Mouse (Mus musculus) forebrain, embryonic 16.5 days (tissue): ENCODE measurements around the gene Olfr971. TPM values are rescaled to one million over a fixed set of nuclear protein-coding genes. Genes with fewer than 3 reads are reported as not detected.
A peak's percentile ranks its signal among the peaks of the same experiment; 100 is the strongest.
"Not testable (repeated sequence)": the region's sequence is repeated elsewhere in the genome, so short reads cannot be mapped to it uniquely, and the experiment has no call there.

Experiments
- ATAC-seq: fragments of 200-750 bp; cut with Nextera tagmentation; 2 replicates; pipeline ENCODE4 v1.8.0; 2017; ENCODE audit warnings: mild to moderate bottlenecking, moderate library complexity
- H3K27ac ChIP-seq: fragments of 300-500 bp; sonication (generic); 2 replicates; pipeline ENCODE4 v1.5.1; 2014; ENCODE audit warnings: low read length, control low read depth
- H3K27me3 ChIP-seq: fragments of 300-500 bp; sonication (generic); replicated peaks from 2 replicates; pipeline ENCODE4 v1.6.1; 2014; ENCODE audit warnings: low read length; ENCODE audit not compliant: control insufficient read depth, insufficient read depth
- H3K36me3 ChIP-seq: fragments of 300-500 bp; sonication (generic); 2 replicates; pipeline ENCODE4 v1.6.1; 2014; ENCODE audit not compliant: control insufficient read depth, insufficient read depth
- H3K4me1 ChIP-seq: fragments of 300-500 bp; sonication (generic); replicated peaks from 2 replicates; pipeline ENCODE4 v1.6.1; 2014; ENCODE audit warnings: low read length; ENCODE audit not compliant: control insufficient read depth, insufficient read depth
- H3K4me2 ChIP-seq: fragments of 300-500 bp; sonication (generic); 2 replicates; pipeline ENCODE4 v1.6.1; 2014; ENCODE audit warnings: mild to moderate bottlenecking, low read length, control low read depth
- H3K4me3 ChIP-seq: fragments of 300-500 bp; sonication (generic); replicated peaks from 2 replicates; pipeline ENCODE4 v1.5.1; 2014; ENCODE audit warnings: mild to moderate bottlenecking, low read length, control low read depth
- H3K9ac ChIP-seq: fragments of 300-500 bp; sonication (generic); replicated peaks from 2 replicates; pipeline ENCODE4 v1.6.1; 2014; ENCODE audit warnings: low read depth, low read length, control low read depth
- H3K9me3 ChIP-seq: fragments of 300-500 bp; sonication (generic); 2 replicates; pipeline ENCODE4 v1.6.1; 2016; ENCODE audit warnings: low read length; ENCODE audit not compliant: control insufficient read depth
- whole genome bisulfite sequencing: fragments of 180-500 bp; shearing (Covaris S2); extraction: QIAGEN DNeasy Blood & Tissue Kit; methylation state at CpG from one replicate; pipeline ENCODE4 v1.1.7; 2014; 5-methylcytosine and 5-hydroxymethylcytosine counted together
- polyA plus RNA-seq: library from polyadenylated mRNA; unstranded; fragments of >200 nt; fragmentation: Nextera tagmentation; extraction: Ambion mirVana; gene quantifications from 2 replicates; pipeline ENCODE4 v1.2.1, GENCODE M21; 2015

The Olfr971 gene
- polyA plus RNA-seq, result not detected in 2 replicates

DNA sequence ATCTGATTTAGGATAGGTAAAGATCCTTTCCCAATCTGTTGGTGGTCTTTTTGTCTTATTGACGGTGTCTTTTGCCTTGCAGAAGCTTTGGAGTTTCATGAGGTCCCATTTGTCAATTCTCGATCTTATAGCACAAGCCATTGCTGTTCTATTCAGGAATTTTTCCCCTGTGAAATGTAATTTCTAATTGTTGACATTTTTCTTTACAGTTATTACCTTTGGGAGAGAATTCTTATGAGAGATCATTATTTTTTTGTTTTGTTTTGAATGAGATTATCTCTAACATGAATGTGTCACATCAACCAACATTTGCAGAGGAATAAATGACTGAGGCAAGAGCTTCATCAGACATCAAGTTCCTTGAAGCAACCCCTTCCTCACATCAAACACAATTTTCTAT, at the start of gene Olfr971:
Gene Olfr971 (plus strand): TSS at position 301 of the 400 bp plus-strand sequence.
- not testable (repeated sequence) for H3K4me1 ChIP-seq, H3K27ac ChIP-seq, H3K9ac ChIP-seq, H3K36me3 ChIP-seq, H3K4me2 ChIP-seq, H3K9me3 ChIP-seq, ATAC-seq, H3K4me3 ChIP-seq, H3K27me3 ChIP-seq
- 90% methylated on average over 1 of the region's 2 CpGs for WGBS

DNA sequence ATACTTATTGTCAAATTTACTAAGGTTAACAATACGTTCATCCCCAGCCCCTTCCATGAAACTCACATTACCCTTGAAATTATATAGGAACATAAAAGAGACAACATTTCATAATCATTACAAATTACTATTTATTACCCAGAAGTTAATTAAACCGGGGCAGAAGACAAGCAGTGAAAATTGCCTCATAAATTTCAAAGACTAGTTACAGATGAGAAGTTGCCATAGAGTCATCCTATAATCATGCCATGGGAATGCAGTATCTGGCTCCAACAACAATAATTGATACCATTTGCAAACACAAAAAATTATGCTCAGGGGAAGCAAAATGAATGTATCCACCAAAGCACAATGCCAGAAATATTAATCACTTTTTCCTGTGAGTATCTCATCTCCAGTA, 46.1 kb upstream of the Olfr971 start, which contains the start of gene Olfr969:
Gene Olfr969 (plus strand): TSS at position 388 of the 400 bp plus-strand sequence.
- H3K4me2 ChIP-seq, result no peak within 1 kb of the TSS
- H3K36me3 ChIP-seq, result no peaks in the 10 kb centered on the region
- H3K9ac ChIP-seq, result no peak within 1 kb of the TSS
- no peaks in the 10 kb centered on the region for H3K4me1 ChIP-seq
- H3K4me3 ChIP-seq, result no peak within 1 kb of the TSS
- no peaks in the 10 kb centered on the region for H3K9me3 ChIP-seq
- H3K27me3 ChIP-seq, result no peaks in the 10 kb centered on the region
- ATAC-seq, result no peak
- no peak within 1 kb of the TSS for H3K27ac ChIP-seq
- 72% methylated on average over 2 of the region's 2 CpGs for WGBS

DNA sequence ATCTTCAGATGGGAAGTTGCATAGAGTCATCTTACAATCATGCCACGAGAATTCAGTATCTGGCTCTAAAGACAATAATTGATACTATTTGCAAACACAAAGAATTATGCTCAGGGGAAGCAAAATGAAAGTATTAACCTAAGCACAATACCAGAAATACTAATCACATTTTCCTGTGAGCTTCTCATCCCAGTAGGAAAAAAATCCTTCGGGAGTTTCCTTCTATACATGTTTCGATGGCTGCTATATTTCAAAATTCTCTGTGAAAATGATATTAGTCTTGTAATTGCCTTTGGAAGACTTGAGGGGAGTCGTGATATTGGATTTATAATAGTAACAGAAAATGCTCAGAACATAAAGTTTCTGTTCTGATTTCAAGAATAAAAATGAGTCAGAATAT, 28.1 kb upstream of the Olfr971 start, which contains the start of gene Olfr970:
Gene Olfr970 (plus strand): TSS at position 301 of the 400 bp plus-strand sequence.
- Histone ChIP-seq H3K27ac (no peak within 1 kb of the TSS), H3K9ac (no peak within 1 kb of the TSS), H3K9me3 (no peaks in the 10 kb centered on the region), H3K4me2 (no peak within 1 kb of the TSS), H3K4me3 (no peak within 1 kb of the TSS), H3K4me1 (no peaks in the 10 kb centered on the region), H3K36me3 (no peaks in the 10 kb centered on the region), H3K27me3 (no peaks in the 10 kb centered on the region)
- ATAC-seq, result no peak
- 77% methylated on average over 4 of the region's 4 CpGs for WGBS

DNA sequence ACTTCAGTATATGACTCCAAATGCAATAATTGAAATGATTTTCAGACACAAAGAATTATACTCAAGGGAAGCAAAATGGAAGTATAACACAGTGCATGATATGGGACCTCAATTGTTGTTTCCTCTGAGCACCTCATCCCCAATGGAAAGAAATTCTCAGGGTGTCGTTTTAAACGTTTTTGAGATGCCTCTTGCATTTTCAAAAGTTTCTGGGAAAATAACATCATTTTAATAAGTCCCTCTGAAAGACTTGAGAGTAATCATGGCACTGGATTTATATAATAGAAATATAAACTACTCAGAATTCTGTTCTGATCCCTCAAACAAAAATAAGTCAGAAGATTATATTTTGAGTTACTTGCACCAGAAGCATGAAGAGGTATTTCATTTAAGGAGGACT, 29.4 kb downstream of the Olfr971 start, which contains the start of gene Olfr972:
Gene Olfr972 (plus strand): TSS at position 301 of the 400 bp plus-strand sequence.
- Histone ChIP-seq H3K27me3 (no peaks in the 10 kb centered on the region), H3K27ac (no peak within 1 kb of the TSS), H3K9ac (no peak within 1 kb of the TSS), H3K9me3 (no peaks in the 10 kb centered on the region), H3K4me1 (no peaks in the 10 kb centered on the region), H3K4me3 (no peak within 1 kb of the TSS), H3K4me2 (no peak within 1 kb of the TSS), H3K36me3 (no peaks in the 10 kb centered on the region)
- 65% methylated on average over 2 of the region's 2 CpGs for WGBS
- ATAC-seq, result no peak

DNA sequence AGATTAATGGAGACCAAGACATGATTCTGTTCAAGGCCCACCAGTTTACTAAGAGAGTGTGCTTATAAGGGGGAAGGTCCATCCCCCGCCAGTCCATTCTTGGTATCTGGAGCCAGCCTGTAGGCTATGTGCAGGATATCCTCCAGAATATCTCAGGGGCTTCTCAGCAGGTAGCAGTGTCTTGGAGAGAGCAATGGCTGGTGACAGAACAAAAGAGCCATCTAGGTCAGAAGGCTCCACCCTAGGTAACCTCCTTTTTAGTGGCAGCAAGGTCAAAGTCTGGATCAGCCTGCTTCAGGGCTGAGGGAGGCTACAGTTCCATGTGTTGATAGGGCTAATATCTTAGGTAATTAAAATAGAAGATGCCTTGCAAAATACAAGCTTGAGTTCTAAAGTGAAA, 35.3 kb downstream of the Olfr971 start:
- not testable (repeated sequence) for ATAC-seq, H3K4me3 ChIP-seq, H3K36me3 ChIP-seq, H3K9ac ChIP-seq, H3K4me2 ChIP-seq, H3K4me1 ChIP-seq, H3K9me3 ChIP-seq, H3K27ac ChIP-seq, H3K27me3 ChIP-seq
- 97% methylated on average over 1 of the region's 1 CpGs for WGBS

DNA sequence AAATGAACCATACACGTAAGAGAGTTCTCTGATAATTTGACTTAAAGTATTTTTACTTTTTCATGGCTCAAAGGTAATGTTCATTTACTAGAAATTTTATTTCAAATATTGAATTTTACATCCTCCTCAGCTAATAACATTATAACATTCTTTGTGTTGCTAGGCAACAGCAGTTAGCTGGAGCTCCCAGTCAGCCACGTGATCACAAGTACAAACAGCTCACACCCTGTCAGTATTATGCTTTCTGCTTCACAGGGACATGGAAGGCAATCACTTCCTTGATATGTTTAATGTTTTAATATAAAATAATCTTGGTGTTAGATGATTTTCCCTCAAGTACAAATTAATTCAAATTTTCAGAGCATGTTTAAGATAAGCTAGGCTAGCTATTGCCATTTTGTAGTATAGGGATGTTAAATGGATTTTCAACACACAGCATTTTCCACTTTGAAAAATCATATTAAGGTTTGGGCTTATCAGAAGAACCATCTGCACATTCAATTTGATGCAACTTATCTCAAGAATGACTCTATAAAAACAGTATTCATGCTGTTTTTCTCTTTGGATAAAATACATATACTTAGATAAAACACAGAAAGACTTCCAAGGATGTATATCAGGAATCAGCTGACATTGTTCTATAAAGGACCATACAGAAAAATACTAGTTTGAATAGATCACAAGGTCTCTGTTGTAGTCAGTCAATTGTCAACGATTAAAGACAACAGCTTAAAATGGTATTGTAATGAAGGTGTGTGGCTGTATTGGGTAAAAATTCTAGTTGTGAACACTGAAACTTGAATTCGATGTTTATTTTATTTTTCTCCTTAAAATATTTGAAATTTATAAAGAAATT, 41.1 kb downstream of the Olfr971 start:
- not testable (repeated sequence) for H3K27ac ChIP-seq, H3K4me1 ChIP-seq, H3K27me3 ChIP-seq, H3K4me2 ChIP-seq, H3K4me3 ChIP-seq, H3K36me3 ChIP-seq, H3K9me3 ChIP-seq, H3K9ac ChIP-seq
- ATAC-seq, result peak; percentile 97
- no CpG with 5 or more reads among the region's 4 CpGs for WGBS

Other genes with a start within 250 kb of the Olfr971 start
- 36.8 and 73.0 TPM in 2 replicates for gene AW551984, start 232.5 kb upstream of the Olfr971 start, polyA plus RNA-seq
- not detected in 2 replicates for gene Olfr148, start 226.2 kb upstream of the Olfr971 start, polyA plus RNA-seq
- not detected in 2 replicates for gene Olfr960, start 215.5 kb upstream of the Olfr971 start, polyA plus RNA-seq
- not detected in 2 replicates for gene Olfr961, start 191.8 kb upstream of the Olfr971 start, polyA plus RNA-seq
- gene Olfr963, start 169.7 kb upstream of the Olfr971 start, polyA plus RNA-seq, result not detected in 2 replicates
- not detected in 2 replicates for gene Olfr149, start 129.8 kb upstream of the Olfr971 start, polyA plus RNA-seq
- gene Olfr965, start 125.5 kb upstream of the Olfr971 start, polyA plus RNA-seq, result not detected in 2 replicates
- not detected in 2 replicates for gene Olfr150, start 105.9 kb upstream of the Olfr971 start, polyA plus RNA-seq
- gene Olfr967, start 90.6 kb upstream of the Olfr971 start, polyA plus RNA-seq, result not detected in 2 replicates
- gene Olfr968, start 53.6 kb upstream of the Olfr971 start, polyA plus RNA-seq, result not detected in 2 replicates
- gene Olfr969, start 45.9 kb upstream of the Olfr971 start, polyA plus RNA-seq, result not detected in 2 replicates
- gene Olfr970, start 28.0 kb upstream of the Olfr971 start, polyA plus RNA-seq, result not detected in 2 replicates
- gene Olfr972, start 29.5 kb downstream of the Olfr971 start, polyA plus RNA-seq, result not detected in 2 replicates
- not detected in 2 replicates for gene Olfr229, start 70.5 kb downstream of the Olfr971 start, polyA plus RNA-seq
- not detected in 2 replicates for gene Olfr974, start 100.6 kb downstream of the Olfr971 start, polyA plus RNA-seq
- gene Olfr975, start 115.2 kb downstream of the Olfr971 start, polyA plus RNA-seq, result not detected in 2 replicates
- not detected in 2 replicates for gene Olfr976, start 124.3 kb downstream of the Olfr971 start, polyA plus RNA-seq
- not detected in 2 replicates for gene Olfr978, start 155.2 kb downstream of the Olfr971 start, polyA plus RNA-seq
- not detected in 2 replicates for gene Olfr979, start 166.6 kb downstream of the Olfr971 start, polyA plus RNA-seq
- gene Olfr980, start 172.7 kb downstream of the Olfr971 start, polyA plus RNA-seq, result not detected in 2 replicates
- not detected in 2 replicates for gene Olfr981, start 184.6 kb downstream of the Olfr971 start, polyA plus RNA-seq
- gene Olfr982, start 237.0 kb downstream of the Olfr971 start, polyA plus RNA-seq, result not detected in 2 replicates